Mouse (Mus musculus): ENCODE results near the gene Eif2b3. TPM values are rescaled to one million over a fixed set of nuclear protein-coding genes. Genes with fewer than 3 reads are reported as not detected.

The Eif2b3 gene
- total and polyA plus RNA-seq, 2 experiments from 2014 or later = 14.0 to 27.5 TPM

- 27% methylated on average over 2 of the region's 2 CpGs for WGBS
- Histone ChIP-seq H3K27ac (ENCODE audit: low read depth) (no peak overlapping the region; the same call in 1 of the 2 replicates), H3K9me3 (replicated peaks; ENCODE audit: control insufficient read depth, low read length) (no peaks in the 10 kb centered on the region), H3K36me3 (replicated peaks; ENCODE audit: control insufficient read depth, insufficient read depth, low read length) (no peaks in the 10 kb centered on the region), H3K9ac (replicated peaks; ENCODE audit: low read depth, low read length) (no peak overlapping the region), H3K4me1 (ENCODE audit: control insufficient read depth, insufficient read depth) (0 out of 2 replicates have a peak, but pooled peaks cover 4% of the 10 kb centered on the region), H3K4me2 (ENCODE audit: low read depth, low read length) (no peak overlapping the region), H3K4me3 (ENCODE audit: low read depth, low read length) (no peak overlapping the region), H3K27me3 (ENCODE audit: control insufficient read depth, insufficient read depth, low read length) (peaks cover 9% of the 10 kb centered on the region; the same call in 1 of the 2 replicates)
- no peak for TF ChIP-seq CTCF (IDR thresholded peaks at IDR 0.05; ENCODE audit: low read depth)
- no peak for TF ChIP-seq EP300 (IDR thresholded peaks at IDR 0.05; ENCODE audit: low read depth)
- DNase-seq (ENCODE audit: low spot score) = no peak
- ATAC-seq (ENCODE audit: insufficient read depth, low read depth) = no peak
Observed at GRCm38 (mm10) chr4:117134601-117134995, 115.4 kb downstream of the Eif2b3 start.

- Histone ChIP-seq H3K4me2 (ENCODE audit: low read depth, low read length) (no peak overlapping the region), H3K27me3 (ENCODE audit: control insufficient read depth, insufficient read depth, low read length) (peaks cover 9% of the 10 kb centered on the region; the same call in 1 of the 2 replicates), H3K9ac (replicated peaks; ENCODE audit: low read depth, low read length) (no peak overlapping the region), H3K9me3 (replicated peaks; ENCODE audit: control insufficient read depth, low read length) (no peaks in the 10 kb centered on the region), H3K4me1 (ENCODE audit: control insufficient read depth, insufficient read depth) (0 out of 2 replicates have a peak, but pooled peaks cover 4% of the 10 kb centered on the region), H3K27ac (ENCODE audit: low read depth) (no peak overlapping the region), H3K36me3 (replicated peaks; ENCODE audit: control insufficient read depth, insufficient read depth, low read length) (no peaks in the 10 kb centered on the region), H3K4me3 (ENCODE audit: low read depth, low read length) (no peak overlapping the region)
- DNase-seq (ENCODE audit: low spot score) (no peak), ATAC-seq (ENCODE audit: insufficient read depth, low read depth) (no peak)
- WGBS = 33% methylated on average over 8 of the region's 8 CpGs
- no peak for TF ChIP-seq EP300 (IDR thresholded peaks at IDR 0.05; ENCODE audit: low read depth)
- TF ChIP-seq CTCF (IDR thresholded peaks at IDR 0.05; ENCODE audit: low read depth) = no peak
Observed at GRCm38 (mm10) chr4:117136034-117136433, 116.8 kb downstream of the Eif2b3 start.

Other genes with a start within 250 kb of the Eif2b3 start
- gene Toe1, start 211.8 kb upstream of the Eif2b3 start, total RNA-seq (2014; rRNA removed; ENCODE audit: low replicate concordance) = 20.3 and 46.9 TPM in 2 replicates
- 17.3 and 17.5 TPM in 2 replicates for gene Toe1, start 211.8 kb upstream of the Eif2b3 start, polyA plus RNA-seq (2015; fragmentation: Nextera tagmentation; extraction: Ambion mirVana)
- gene Mutyh, start 211.7 kb upstream of the Eif2b3 start, total RNA-seq (2014; rRNA removed; ENCODE audit: low replicate concordance) = 2.6 and 6.9 TPM in 2 replicates
- 3.9 and 4.4 TPM in 2 replicates for gene Mutyh, start 211.7 kb upstream of the Eif2b3 start, polyA plus RNA-seq (2015; fragmentation: Nextera tagmentation; extraction: Ambion mirVana)
- gene Hpdl, start 197.7 kb upstream of the Eif2b3 start, total RNA-seq (2014; rRNA removed; ENCODE audit: low replicate concordance) = 2.2 and 3.4 TPM in 2 replicates
- gene Hpdl, start 197.7 kb upstream of the Eif2b3 start, polyA plus RNA-seq (2015; fragmentation: Nextera tagmentation; extraction: Ambion mirVana) = 2.1 and 2.9 TPM in 2 replicates
- gene Zswim5, start 142.0 kb upstream of the Eif2b3 start, total RNA-seq (2014; rRNA removed; ENCODE audit: low replicate concordance) = 1.4 and 1.5 TPM in 2 replicates
- 0.34 TPM in 2 replicates for gene Zswim5, start 142.0 kb upstream of the Eif2b3 start, polyA plus RNA-seq (2015; fragmentation: Nextera tagmentation; extraction: Ambion mirVana)
- gene Urod, start 25.0 kb upstream of the Eif2b3 start, total RNA-seq (2014; rRNA removed; ENCODE audit: low replicate concordance) = 103 and 124 TPM in 2 replicates
- gene Urod, start 25.0 kb upstream of the Eif2b3 start, polyA plus RNA-seq (2015; fragmentation: Nextera tagmentation; extraction: Ambion mirVana) = 107 and 110 TPM in 2 replicates
- gene Hectd3, start 24.1 kb upstream of the Eif2b3 start, total RNA-seq (2014; rRNA removed; ENCODE audit: low replicate concordance) = 14.4 and 19.2 TPM in 2 replicates
- gene Hectd3, start 24.1 kb upstream of the Eif2b3 start, polyA plus RNA-seq (2015; fragmentation: Nextera tagmentation; extraction: Ambion mirVana) = 5.3 and 5.6 TPM in 2 replicates
- gene Ptch2, start 76.7 kb downstream of the Eif2b3 start, total RNA-seq (2014; rRNA removed; ENCODE audit: low replicate concordance) = 3.2 and 3.6 TPM in 2 replicates
- 1.2 and 1.4 TPM in 2 replicates for gene Ptch2, start 76.7 kb downstream of the Eif2b3 start, polyA plus RNA-seq (2015; fragmentation: Nextera tagmentation; extraction: Ambion mirVana)
- gene Btbd19, start 106.3 kb downstream of the Eif2b3 start, total RNA-seq (2014; rRNA removed; ENCODE audit: low replicate concordance) = 7.4 and 8.6 TPM in 2 replicates
- gene Btbd19, start 106.3 kb downstream of the Eif2b3 start, polyA plus RNA-seq (2015; fragmentation: Nextera tagmentation; extraction: Ambion mirVana) = 2.7 and 2.8 TPM in 2 replicates
- gene Tctex1d4, start 107.4 kb downstream of the Eif2b3 start, total RNA-seq (2014; rRNA removed; ENCODE audit: low replicate concordance) = not detected in 2 replicates
- 1.3 TPM in 1 of 2 replicates, not detected in the other for gene Tctex1d4, start 107.4 kb downstream of the Eif2b3 start, polyA plus RNA-seq (2015; fragmentation: Nextera tagmentation; extraction: Ambion mirVana)
- 1.6 and 4.0 TPM in 2 replicates for gene Plk3, start 114.6 kb downstream of the Eif2b3 start, total RNA-seq (2014; rRNA removed; ENCODE audit: low replicate concordance)
- 1.6 and 1.9 TPM in 2 replicates for gene Plk3, start 114.6 kb downstream of the Eif2b3 start, polyA plus RNA-seq (2015; fragmentation: Nextera tagmentation; extraction: Ambion mirVana)
- gene Rps8, start 136.8 kb downstream of the Eif2b3 start, total RNA-seq (2014; rRNA removed; ENCODE audit: low replicate concordance) = 638 and 752 TPM in 2 replicates
- gene Rps8, start 136.8 kb downstream of the Eif2b3 start, polyA plus RNA-seq (2015; fragmentation: Nextera tagmentation; extraction: Ambion mirVana) = 456 and 475 TPM in 2 replicates
- gene Kif2c, start 163.2 kb downstream of the Eif2b3 start, total RNA-seq (2014; rRNA removed; ENCODE audit: low replicate concordance) = 8.2 and 23.3 TPM in 2 replicates
- gene Kif2c, start 163.2 kb downstream of the Eif2b3 start, polyA plus RNA-seq (2015; fragmentation: Nextera tagmentation; extraction: Ambion mirVana) = 8.9 and 10.3 TPM in 2 replicates
- 43.2 and 65.9 TPM in 2 replicates for gene Tmem53, start 232.5 kb downstream of the Eif2b3 start, total RNA-seq (2014; rRNA removed; ENCODE audit: low replicate concordance)
- gene Tmem53, start 232.5 kb downstream of the Eif2b3 start, polyA plus RNA-seq (2015; fragmentation: Nextera tagmentation; extraction: Ambion mirVana) = 59.2 and 63.5 TPM in 2 replicates
- gene Armh1, start 232.7 kb downstream of the Eif2b3 start, total RNA-seq (2014; rRNA removed; ENCODE audit: low replicate concordance) = 0.27 and 1.4 TPM in 2 replicates
- 0.18 and 0.25 TPM in 2 replicates for gene Armh1, start 232.7 kb downstream of the Eif2b3 start, polyA plus RNA-seq (2015; fragmentation: Nextera tagmentation; extraction: Ambion mirVana)

All from heart, postnatal 0 days (tissue).